Mouse (Mus musculus) olfactory bulb, adult 2 months (tissue): ENCODE results near the gene Utrn.

Experiments
- CTCF ChIP-seq: fragments of 200-500 bp; IDR thresholded peaks from 2 replicates; pipeline ENCODE4 v1.5.1; 2012; ENCODE audit warnings: low read depth, mild to moderate bottlenecking, low read length, moderate library complexity; ENCODE audit not compliant: insufficient read depth
- POLR2A ChIP-seq: fragments of 200-500 bp; IDR thresholded peaks from 2 replicates; pipeline ENCODE4 v1.6.1; 2012; ENCODE audit warnings: mild to moderate bottlenecking, low read depth, low read length, moderate library complexity; ENCODE audit not compliant: insufficient read depth

GRCm38 (mm10) chr10:12805826-12806225 is 63.3 kb downstream of the Utrn start:
- TF ChIP-seq CTCF (no peak), POLR2A (no peak)
